Mouse (Mus musculus) CH12.LX (cell line): ENCODE data around the gene Pigu.

ENCODE experiments used
- CTCF ChIP-seq, 2 experiments: IDR thresholded peaks in 1 of 2; conservative IDR thresholded peaks in 1 of 2; 2 replicates each; pipeline ENCODE4 v1.5.1; 2011 to 2012; ENCODE audit warnings: low read depth in 2 of 2, low read length in 2 of 2, improper control_type of control experiment in 1 of 2, inconsistent platforms in 1 of 2, mild to moderate bottlenecking in 1 of 2, moderate library complexity in 1 of 2
- ETS1 ChIP-seq: conservative IDR thresholded peaks from 2 replicates; pipeline ENCODE4 v1.6.1; 2012; ENCODE audit warnings: low read depth, mild to moderate bottlenecking, inconsistent platforms, low read length, improper control_type of control experiment, moderate library complexity
- MAZ ChIP-seq: IDR thresholded peaks from 2 replicates; pipeline ENCODE4 v1.6.1; 2012; ENCODE audit warnings: low read depth, mild to moderate bottlenecking, inconsistent platforms, low read length, improper control_type of control experiment, moderate library complexity
- MYC ChIP-seq: IDR thresholded peaks from 2 replicates; pipeline ENCODE4 v1.6.1; 2011; ENCODE audit warnings: low read depth, mild to moderate bottlenecking, improper control_type of control experiment, low read length
- NELFE ChIP-seq: IDR thresholded peaks from 2 replicates; pipeline ENCODE4 v1.6.1; 2011; ENCODE audit warnings: low read depth, low read length, improper control_type of control experiment
- NRF1 ChIP-seq: IDR thresholded peaks from 2 replicates; pipeline ENCODE4 v1.6.1; 2014; ENCODE audit warnings: low read depth, mild to moderate bottlenecking, inconsistent platforms, low read length, improper control_type of control experiment, moderate library complexity
- POLR2AphosphoS2 ChIP-seq: IDR thresholded peaks from 2 replicates; pipeline ENCODE4 v1.6.1; 2011; ENCODE audit warnings: low read depth, low read length, improper control_type of control experiment
- RCOR1 ChIP-seq: conservative IDR thresholded peaks from 2 replicates; pipeline ENCODE4 v1.6.1; 2012; ENCODE audit warnings: low read depth, mild to moderate bottlenecking, inconsistent platforms, low read length, improper control_type of control experiment

DNA sequence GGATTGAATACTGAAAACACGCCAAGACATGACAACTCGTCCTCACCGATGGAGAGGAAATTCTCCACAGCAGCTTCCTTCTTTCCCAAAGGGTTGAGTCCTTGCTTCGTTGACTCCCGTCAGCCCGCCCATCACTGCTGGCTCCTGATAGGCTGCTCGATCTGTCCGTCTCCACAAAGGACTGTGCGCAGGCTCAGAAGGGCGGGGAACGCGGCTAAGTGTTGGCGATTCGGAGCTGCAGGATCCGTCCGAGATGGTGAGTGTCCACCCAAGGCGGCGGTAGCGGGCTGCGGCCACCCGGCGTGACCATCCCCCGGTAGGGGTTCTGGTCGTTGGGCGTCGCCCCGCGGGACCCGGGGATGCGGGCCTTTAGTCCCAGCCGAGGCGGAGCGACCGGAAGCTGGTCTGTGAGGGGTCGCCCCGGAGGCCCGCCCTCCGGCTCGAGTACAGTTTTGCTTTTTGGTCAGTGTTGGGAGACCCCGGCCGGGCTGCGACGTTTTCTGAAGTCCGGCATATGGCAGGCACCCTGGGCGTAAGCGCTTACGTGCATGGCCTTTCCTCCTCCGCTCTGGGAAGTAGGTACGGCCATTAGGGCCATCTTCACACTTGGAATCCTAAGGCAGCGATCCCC lies 120.8 kb downstream of the Pigu start, which contains the start of gene Dynlrb1:
- peak; percentile 89 for TF ChIP-seq NRF1
- no peak for TF ChIP-seq CTCF (conservative IDR thresholded peaks at IDR 0.05 in 1 of 2, IDR thresholded peaks at IDR 0.05 in 1 of 2; ENCODE audit: low read depth in 2 of 2, low read length in 2 of 2)
- TF ChIP-seq RCOR1 = no peak
- peak; percentile 81 for TF ChIP-seq NELFE
- TF ChIP-seq MAZ = peak; percentile 28; the same call in 1 of the 2 replicates
- TF ChIP-seq POLR2AphosphoS2 = no peak; the same call in 1 of the 2 replicates
- no peak; the same call in 1 of the 2 replicates for TF ChIP-seq ETS1
- no peak for TF ChIP-seq MYC
